Mouse (Mus musculus) thymus, postnatal 0 days (tissue): Measurements from ENCODE around the gene Smoc2. TPM values are rescaled to one million over a fixed set of nuclear protein-coding genes. Genes with fewer than 3 reads are reported as not detected.

ENCODE experiments used
- DNase-seq: peaks from one replicate; pipeline ENCODE4 v3.0.0-alpha.2; 2015; ENCODE audit warnings: low spot score
- polyA plus RNA-seq: library from polyadenylated mRNA; unstranded; fragments of >200 nt; fragmentation: Nextera tagmentation; extraction: Ambion mirVana; gene quantifications from 2 replicates; pipeline ENCODE4 v1.2.1, GENCODE M21; 2015

Gene Smoc2
- polyA plus RNA-seq: 4.7 and 4.8 TPM in 2 replicates

GRCm38 (mm10) chr17:14279177-14279965 lies at the start of gene Smoc2:
Smoc2 (plus strand) TSS chr17:14279506.
- no peak for DNase-seq

DNA sequence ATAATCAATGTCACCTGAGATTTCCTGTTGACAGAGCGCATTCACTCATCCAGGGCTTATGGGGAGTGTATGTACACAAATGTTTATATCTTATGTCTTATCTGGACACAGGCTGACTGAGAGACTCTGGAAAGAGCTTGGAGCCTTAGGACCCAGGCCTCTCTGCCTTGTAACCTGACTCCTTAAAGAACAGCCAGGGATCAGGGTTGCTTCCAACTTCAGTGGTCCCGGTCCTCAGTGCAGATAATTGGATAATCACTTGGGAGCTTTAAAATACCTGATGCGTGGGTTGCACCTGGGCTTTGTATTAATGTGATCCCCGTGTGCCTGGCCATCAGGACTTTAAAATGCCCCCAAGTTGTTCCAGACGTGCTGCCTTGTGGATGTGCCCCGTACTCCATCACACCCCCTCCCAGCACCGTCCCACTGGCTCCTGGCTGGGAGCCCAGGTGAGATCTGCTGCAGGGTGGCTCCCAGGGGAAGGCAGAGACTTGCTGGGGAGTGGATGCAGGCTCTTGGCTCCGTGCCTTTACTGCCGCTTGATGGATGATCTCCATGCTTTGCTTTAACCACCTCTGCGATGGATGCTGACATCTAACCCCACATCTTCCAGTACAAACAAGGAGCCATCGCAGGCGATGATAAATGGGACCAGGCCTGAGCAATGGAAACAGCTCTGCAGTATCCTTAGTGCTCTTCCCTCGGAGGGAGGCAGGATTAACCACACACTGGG lies 48.4 kb upstream of the Smoc2 start:
- DNase-seq: no peak

- peak; percentile 9 for DNase-seq
These were observed 46.7 kb upstream of the Smoc2 start for GRCm38 (mm10) chr17:14232629-14233028.

DNA sequence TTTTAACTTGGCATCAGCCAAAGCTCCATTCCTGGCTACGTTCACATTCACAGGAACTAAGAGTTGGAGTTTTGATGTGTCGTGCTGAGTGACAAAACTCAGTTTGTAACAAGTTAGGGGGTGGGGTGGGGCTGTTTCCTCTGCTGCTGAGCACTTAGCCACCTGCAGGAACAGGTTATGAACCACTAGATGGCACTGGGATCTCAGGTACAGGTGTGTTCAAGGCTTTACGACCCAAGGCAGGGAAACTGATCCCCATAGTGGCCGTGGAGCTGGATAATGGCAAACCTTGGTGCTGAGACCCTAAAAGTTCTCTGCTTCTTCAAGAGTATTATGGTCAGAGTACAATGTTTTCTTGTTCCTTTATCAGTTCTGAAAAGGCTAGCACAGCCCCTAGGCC lies 45.6 kb upstream of the Smoc2 start:
- no peak for DNase-seq

- DNase-seq: no peak
These were observed 44.4 kb upstream of the Smoc2 start for GRCm38 (mm10) chr17:14234774-14235389.

- DNase-seq: no peak
These were observed 42.2 kb upstream of the Smoc2 start for GRCm38 (mm10) chr17:14237134-14237533.

DNA sequence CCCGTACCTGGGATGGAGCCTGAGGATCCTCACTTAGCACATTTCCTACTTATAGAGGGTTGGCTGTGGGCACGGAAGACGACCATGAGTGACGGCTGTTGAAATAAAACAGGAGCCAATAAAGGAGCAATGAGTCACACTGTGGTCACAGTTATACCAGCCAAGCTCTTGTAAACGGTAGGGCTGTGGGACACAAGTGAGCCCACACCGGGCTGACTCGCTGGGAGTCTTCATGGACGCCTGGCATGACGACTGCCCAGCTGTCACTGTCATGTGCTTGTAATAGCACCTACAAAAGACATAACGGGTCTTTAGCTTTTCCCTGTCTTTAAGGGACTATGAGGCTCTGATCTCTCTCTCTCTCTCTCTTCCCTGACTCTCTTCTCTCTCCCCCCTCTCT lies 39.3 kb upstream of the Smoc2 start:
- no peak for DNase-seq

DNA sequence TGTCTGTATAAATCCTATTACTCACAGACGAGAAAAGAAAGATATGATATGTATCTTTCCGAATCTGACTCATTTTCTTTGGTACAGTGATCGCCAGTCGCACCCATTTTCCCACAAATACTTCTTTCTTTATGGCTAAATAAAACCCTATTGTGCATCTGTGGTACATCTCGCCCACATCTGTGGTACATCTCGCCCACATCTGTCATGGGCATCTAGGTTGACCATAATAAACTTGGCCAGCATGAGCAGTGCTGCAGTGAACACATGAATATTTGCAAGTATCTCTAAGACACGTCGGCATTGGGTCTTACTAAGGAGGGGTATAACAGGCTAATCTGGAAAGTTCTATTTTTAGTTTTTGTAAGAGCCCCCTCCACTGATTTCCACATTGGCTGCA lies 36.7 kb upstream of the Smoc2 start:
- DNase-seq: no peak

- DNase-seq: no peak
These were observed 34.9 kb upstream of the Smoc2 start for GRCm38 (mm10) chr17:14244195-14244965.

DNA sequence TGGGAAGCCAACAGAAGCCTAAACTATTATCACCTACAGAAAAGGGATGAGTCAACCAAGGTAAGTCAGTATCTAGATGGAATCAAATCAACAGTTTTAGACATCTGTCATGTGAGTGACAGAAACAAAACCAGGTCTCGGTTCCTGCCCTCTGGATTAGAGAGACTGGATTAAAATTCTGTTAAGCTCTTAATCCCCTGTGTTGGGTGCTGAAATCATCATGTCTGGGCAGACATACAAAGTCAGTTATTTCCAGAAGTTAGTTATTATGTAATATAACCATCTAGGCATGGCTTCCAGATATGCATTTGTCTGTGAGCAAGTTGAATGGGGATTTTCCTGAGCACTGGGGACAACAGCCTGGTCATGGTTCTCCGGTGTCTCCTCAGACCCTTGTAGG lies 33.0 kb upstream of the Smoc2 start:
- no peak for DNase-seq

DNA sequence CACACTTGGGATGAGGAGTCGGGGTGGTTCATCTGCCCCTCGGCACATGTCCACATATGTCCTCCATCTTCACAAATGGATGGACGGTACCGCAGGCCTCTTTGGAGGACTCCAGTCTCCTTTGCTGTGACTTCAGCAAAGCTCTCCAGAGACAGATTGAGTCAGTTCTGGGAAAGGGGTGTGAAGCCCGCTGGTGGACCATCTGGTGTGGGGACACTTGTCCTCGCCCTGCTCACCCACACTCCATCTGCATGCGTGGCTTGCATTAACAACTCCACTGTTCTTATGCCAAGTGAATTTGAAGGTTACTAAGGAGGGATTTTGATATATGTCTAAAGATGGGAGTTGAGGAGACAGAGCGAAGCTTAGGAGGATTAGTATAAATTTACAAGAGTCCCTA lies 31.4 kb upstream of the Smoc2 start:
- no peak for DNase-seq

GRCm38 (mm10) chr17:14249595-14249994 lies 29.7 kb upstream of the Smoc2 start:
- DNase-seq: no peak

GRCm38 (mm10) chr17:14250401-14250800 lies 28.9 kb upstream of the Smoc2 start:
- no peak for DNase-seq

DNA sequence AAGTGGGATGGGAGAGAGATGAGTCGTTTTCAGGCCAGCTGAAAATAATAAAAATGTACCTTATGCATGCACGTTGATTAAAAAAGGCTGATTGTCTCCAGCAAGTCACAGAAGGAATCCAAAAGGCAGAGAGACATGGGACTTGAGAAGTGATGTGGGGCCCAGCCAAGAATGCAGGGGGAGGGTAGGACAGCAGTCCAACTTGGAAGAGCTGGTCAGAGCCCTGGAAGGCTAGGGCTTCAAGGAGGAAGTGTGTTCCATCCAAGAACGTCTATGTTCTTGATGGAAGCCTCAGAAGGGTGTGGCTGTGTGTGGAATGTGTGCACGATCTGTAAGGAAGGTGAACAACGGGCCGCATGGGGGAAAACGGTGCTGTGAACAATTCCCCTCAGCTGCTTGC lies 26.9 kb upstream of the Smoc2 start:
- DNase-seq: no peak

GRCm38 (mm10) chr17:14254616-14255015 lies 24.7 kb upstream of the Smoc2 start:
- no peak for DNase-seq

DNA sequence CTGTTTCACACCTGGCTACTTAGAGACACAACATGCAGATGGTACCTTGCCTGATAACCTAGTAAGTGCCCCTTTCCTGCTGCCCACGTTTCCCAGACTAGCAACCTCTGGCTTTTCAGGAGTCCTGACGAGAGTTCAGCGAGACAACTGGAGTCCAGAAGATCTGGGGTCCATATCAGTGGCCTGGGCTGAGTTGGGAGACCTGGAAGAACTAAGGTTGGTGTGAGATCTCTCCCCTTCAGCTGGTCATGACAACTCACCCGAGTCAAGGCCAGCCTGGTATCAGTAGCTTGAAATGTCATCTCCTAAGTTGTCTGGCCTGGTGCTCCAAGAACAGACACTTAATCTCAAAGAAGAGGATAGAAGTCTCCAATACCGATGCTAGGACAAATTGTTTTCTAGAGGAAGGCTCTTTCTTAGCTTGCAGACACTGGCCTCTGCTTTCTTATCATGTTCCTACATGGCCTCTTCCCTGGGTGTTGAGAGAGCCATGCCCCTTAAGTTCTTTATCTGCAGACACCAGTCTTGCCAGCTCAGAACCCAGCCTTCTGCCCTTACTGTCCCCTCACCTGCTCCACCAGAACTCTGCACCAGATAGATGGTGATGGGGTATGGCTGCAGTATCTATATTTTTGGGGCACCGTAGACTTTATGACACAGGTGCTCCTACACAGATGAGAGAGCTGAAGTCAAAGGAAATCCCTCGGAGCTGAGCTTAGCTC lies 21.3 kb upstream of the Smoc2 start:
- DNase-seq: no peak

- DNase-seq: no peak
These were observed 20.4 kb upstream of the Smoc2 start for GRCm38 (mm10) chr17:14258906-14259305.

DNA sequence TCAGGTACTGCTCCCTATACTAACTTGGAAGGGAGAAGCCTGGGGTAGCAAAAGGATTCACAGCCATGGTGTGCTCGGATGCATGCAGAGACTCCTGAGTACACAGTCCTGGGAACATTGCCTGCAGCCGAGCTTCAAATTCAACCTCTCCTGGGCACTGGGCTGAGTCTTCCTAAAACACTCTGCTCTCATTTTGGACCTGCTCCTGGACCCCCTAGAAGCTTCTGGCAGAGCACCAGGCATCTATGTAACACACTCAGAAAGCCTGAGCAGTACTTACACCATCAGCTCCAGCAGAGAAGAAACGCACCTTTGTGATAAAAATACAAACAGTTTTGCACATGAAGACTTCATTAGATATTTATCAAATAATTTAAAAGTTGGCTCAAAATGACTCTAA lies 18.3 kb upstream of the Smoc2 start:
- DNase-seq: no peak

GRCm38 (mm10) chr17:14262217-14262616 lies 17.1 kb upstream of the Smoc2 start:
- no peak for DNase-seq

DNA sequence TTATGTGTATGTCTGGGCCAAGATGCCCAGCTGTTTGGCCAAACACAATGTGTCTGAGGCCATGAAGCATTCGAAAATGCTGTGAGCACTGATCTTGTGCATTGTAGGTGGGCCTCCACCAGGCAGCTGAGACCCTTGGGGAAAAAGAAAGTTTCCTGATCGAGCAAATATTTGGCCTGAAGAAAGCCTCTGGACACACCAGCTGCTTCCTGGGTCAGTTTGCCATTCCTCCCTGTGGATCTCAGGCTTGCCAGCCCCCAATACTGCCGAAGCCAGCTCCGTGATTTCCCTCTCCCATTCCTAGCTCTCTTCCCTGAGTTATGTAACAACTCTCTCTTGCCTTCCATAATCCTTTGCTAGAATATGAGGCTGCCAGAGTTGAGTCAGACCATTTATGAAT lies 11.3 kb upstream of the Smoc2 start:
- DNase-seq: no peak

DNA sequence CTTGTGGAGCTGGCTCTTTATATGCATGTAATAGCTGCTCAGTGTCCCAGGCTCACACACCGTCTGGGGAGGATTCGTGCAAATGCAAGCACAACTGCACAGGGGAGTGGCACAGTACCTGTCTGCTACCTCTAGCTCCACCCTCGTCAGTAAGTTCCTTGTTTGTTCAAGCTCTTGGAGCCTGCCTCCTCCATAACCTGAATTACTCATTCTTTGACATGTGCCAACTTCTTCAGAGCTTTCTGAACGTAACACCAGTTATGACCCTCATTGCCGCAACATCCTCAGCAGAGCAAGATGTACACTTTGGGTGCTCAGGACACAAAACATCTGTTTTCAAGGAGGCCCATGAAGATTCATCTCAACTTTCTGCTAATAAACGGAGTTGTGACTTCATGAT lies 5.9 kb upstream of the Smoc2 start:
- no peak for DNase-seq
